Comparison of ENCODE assay signal across 8 mouse cellular contexts in the genomic region with DNA sequence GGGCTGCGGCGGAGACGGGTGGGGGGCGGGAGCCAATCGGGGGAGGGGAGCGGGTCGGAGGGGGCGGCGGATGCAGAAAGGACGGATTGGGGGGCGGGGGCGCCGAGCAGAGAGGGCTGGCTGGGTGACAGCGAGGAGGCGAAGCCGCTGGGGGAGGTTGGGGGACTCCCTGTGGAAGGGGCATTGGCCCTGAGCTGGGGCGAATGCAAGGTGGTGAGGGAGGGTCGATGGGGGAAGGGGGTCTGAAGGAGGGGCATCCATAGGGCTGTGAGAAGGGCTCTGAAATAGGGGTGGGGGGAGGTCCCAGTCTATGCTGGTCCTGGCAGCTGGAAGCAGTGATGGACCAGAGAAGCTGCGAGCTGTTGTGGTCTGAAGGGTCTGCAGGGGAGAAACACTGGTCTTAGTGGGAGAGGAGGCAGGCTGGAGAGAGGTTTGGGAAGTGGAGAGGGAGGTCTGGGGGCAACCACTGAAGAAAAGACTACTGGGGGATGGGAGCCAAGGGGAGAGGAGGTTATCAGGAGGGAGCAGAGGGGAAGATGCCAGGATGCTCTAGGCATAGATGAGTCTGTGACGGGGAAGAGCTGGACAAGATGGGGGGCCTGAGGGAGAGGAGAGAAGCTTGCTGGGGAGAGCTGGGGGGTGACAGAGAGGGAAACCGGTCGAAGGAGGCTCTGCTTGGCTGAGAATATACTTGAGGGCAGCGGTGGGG. TPM values are rescaled to one million over a fixed set of nuclear protein-coding genes. Genes with fewer than 3 reads are reported as not detected.
DNase-seq lines count a peak whose midpoint lies in the region; ATAC-seq and TF ChIP-seq lines count a peak whose summit lies in the region.

No protein-coding gene starts in this region.

- H3K9ac ChIP-seq in kidney, postnatal 0 days (ENCODE audit: low read depth, low read length) = no peak overlapping the region
- peak overlapping the region; percentile 67; the same call in 1 of the 2 replicates for H3K9ac ChIP-seq in embryonic facial prominence, embryonic 13.5 days
- peak overlapping the region; percentile 82 for H3K9ac ChIP-seq in forebrain, postnatal 0 days
- H3K9ac ChIP-seq in midbrain, embryonic 12.5 days (replicated peaks) = peak overlapping the region; percentile 90

- no peaks in the 10 kb centered on the region for H3K9me3 ChIP-seq in kidney, postnatal 0 days (replicated peaks; ENCODE audit: low read length)
- no peaks in the 10 kb centered on the region for H3K9me3 ChIP-seq in embryonic facial prominence, embryonic 13.5 days
- H3K9me3 ChIP-seq in forebrain, postnatal 0 days (ENCODE audit: low read length) = no peaks in the 10 kb centered on the region
- H3K9me3 ChIP-seq in midbrain, embryonic 12.5 days = no peaks in the 10 kb centered on the region

- no peak for DNase-seq in kidney, postnatal 0 days (ENCODE audit: low spot score)
- no peak for DNase-seq in kidney, adult 11 months
- DNase-seq in forebrain, postnatal 0 days = no peak
- DNase-seq in MN1 (ENCODE audit: low spot score) = no peak
- DNase-seq in left cerebral cortex, adult 11 months (ENCODE audit: low spot score) = no peak
- no peak for DNase-seq in frontal cortex, adult 2 months (ENCODE audit: extremely low spot score in 1 of 2, low spot score in 1 of 2)

- H3K27ac ChIP-seq in kidney, postnatal 0 days = no peak overlapping the region
- no peak overlapping the region for H3K27ac ChIP-seq in embryonic facial prominence, embryonic 13.5 days
- peak overlapping the region; percentile 97 for H3K27ac ChIP-seq in forebrain, postnatal 0 days (ENCODE audit: low read depth, low read length)
- H3K27ac ChIP-seq in midbrain, embryonic 12.5 days (replicated peaks) = peak overlapping the region; percentile 87

- no peak for TF ChIP-seq CTCF in kidney, postnatal 0 days (IDR thresholded peaks at IDR 0.05; ENCODE audit: low read depth)
- no peak for TF ChIP-seq CTCF in forebrain, postnatal 0 days (IDR thresholded peaks at IDR 0.05; ENCODE audit: low read depth)

- ATAC-seq in kidney, postnatal 0 days (replicated peaks; ENCODE audit: low FRiP score, low read depth) = no peak
- no peak for ATAC-seq in embryonic facial prominence, embryonic 13.5 days (ENCODE audit: insufficient number of reproducible peaks, insufficient read depth, low FRiP score, low TSS enrichment, low read depth)
- ATAC-seq in forebrain, postnatal 0 days = peak; percentile 16
- ATAC-seq in midbrain, embryonic 12.5 days (ENCODE audit: low FRiP score, low read depth) = no peak; the same call in 1 of the 2 replicates

- peaks cover 3% of the 10 kb centered on the region; the same call in 1 of the 2 replicates for H3K4me1 ChIP-seq in kidney, postnatal 0 days (replicated peaks; ENCODE audit: insufficient read depth, low read length)
- H3K4me1 ChIP-seq in embryonic facial prominence, embryonic 13.5 days = peaks cover 25% of the 10 kb centered on the region
- peaks cover 58% of the 10 kb centered on the region for H3K4me1 ChIP-seq in forebrain, postnatal 0 days (ENCODE audit: insufficient read depth)
- H3K4me1 ChIP-seq in midbrain, embryonic 12.5 days = peaks cover 84% of the 10 kb centered on the region

- peak overlapping the region; percentile 41; the same call in 1 of the 2 replicates for H3K4me3 ChIP-seq in kidney, postnatal 0 days (replicated peaks; ENCODE audit: low read depth, low read length)
- peak overlapping the region; percentile 55 for H3K4me3 ChIP-seq in embryonic facial prominence, embryonic 13.5 days
- H3K4me3 ChIP-seq in forebrain, postnatal 0 days (ENCODE audit: low read depth, low read length) = peak overlapping the region; percentile 72
- peak overlapping the region; percentile 70 for H3K4me3 ChIP-seq in midbrain, embryonic 12.5 days

- H3K36me3 ChIP-seq in kidney, postnatal 0 days (ENCODE audit: insufficient read depth, low read length) = no peaks in the 10 kb centered on the region
- no peaks in the 10 kb centered on the region for H3K36me3 ChIP-seq in embryonic facial prominence, embryonic 13.5 days
- no peaks in the 10 kb centered on the region; the same call in 1 of the 2 replicates for H3K36me3 ChIP-seq in forebrain, postnatal 0 days (ENCODE audit: insufficient read depth)
- H3K36me3 ChIP-seq in midbrain, embryonic 12.5 days = no peaks in the 10 kb centered on the region

- peak overlapping the region; percentile 82 for H3K4me2 ChIP-seq in kidney, postnatal 0 days (ENCODE audit: low read length)
- peak overlapping the region; percentile 89 for H3K4me2 ChIP-seq in embryonic facial prominence, embryonic 13.5 days
- H3K4me2 ChIP-seq in forebrain, postnatal 0 days (ENCODE audit: low read depth) = peak overlapping the region; percentile 76
- H3K4me2 ChIP-seq in midbrain, embryonic 12.5 days (replicated peaks) = peak overlapping the region; percentile 87

- WGBS in kidney, postnatal 0 days = 8% methylated on average over 15 of the region's 23 CpGs
- WGBS in embryonic facial prominence, embryonic 13.5 days = 9% methylated on average over 20 of the region's 23 CpGs
- WGBS in forebrain, postnatal 0 days = 2% methylated on average over 13 of the region's 23 CpGs
- WGBS in midbrain, embryonic 12.5 days = 4% methylated on average over 17 of the region's 23 CpGs

- peaks cover 25% of the 10 kb centered on the region for H3K27me3 ChIP-seq in kidney, postnatal 0 days (ENCODE audit: insufficient read depth, low read length)
- peaks cover 87% of the 10 kb centered on the region for H3K27me3 ChIP-seq in embryonic facial prominence, embryonic 13.5 days
- no peaks in the 10 kb centered on the region for H3K27me3 ChIP-seq in forebrain, postnatal 0 days (ENCODE audit: insufficient read depth, low read length)
- peaks cover 53% of the 10 kb centered on the region for H3K27me3 ChIP-seq in midbrain, embryonic 12.5 days

RNA-seq across cellular contexts. Expression of a gene that starts 0.6 kb away (rescaled TPM):
- 5.9 and 6.7 TPM in 2 replicates for polyA plus RNA-seq in kidney, postnatal 0 days (2015; fragmentation: Nextera tagmentation; extraction: Ambion mirVana)
- polyA plus RNA-seq in embryonic facial prominence, embryonic 13.5 days (2015; fragmentation: Nextera tagmentation; extraction: Ambion mirVana) = 2.0 and 2.1 TPM in 2 replicates
- total RNA-seq in forebrain, postnatal 0 days (2014; rRNA removed) = 213 and 256 TPM in 2 replicates
- 45.1 and 49.4 TPM in 2 replicates for polyA plus RNA-seq in forebrain, postnatal 0 days (2015; fragmentation: Nextera tagmentation; extraction: Ambion mirVana)
- 16.0 and 22.5 TPM in 2 replicates for polyA plus RNA-seq in midbrain, embryonic 12.5 days (2016; fragmentation: Nextera tagmentation; extraction: Ambion mirVana)
- polyA plus RNA-seq in frontal cortex, adult 2 months (2012; rRNA removed) = 393 and 395 TPM in 2 replicates

RNA-seq across cellular contexts. Expression of a gene that starts 20.0 kb away (rescaled TPM):
- 97.5 and 116 TPM in 2 replicates for polyA plus RNA-seq in kidney, postnatal 0 days (2015; fragmentation: Nextera tagmentation; extraction: Ambion mirVana)
- 32.0 and 36.1 TPM in 2 replicates for polyA plus RNA-seq in embryonic facial prominence, embryonic 13.5 days (2015; fragmentation: Nextera tagmentation; extraction: Ambion mirVana)
- total RNA-seq in forebrain, postnatal 0 days (2014; rRNA removed) = 125 and 170 TPM in 2 replicates
- polyA plus RNA-seq in forebrain, postnatal 0 days (2015; fragmentation: Nextera tagmentation; extraction: Ambion mirVana) = 130 and 150 TPM in 2 replicates
- polyA plus RNA-seq in midbrain, embryonic 12.5 days (2016; fragmentation: Nextera tagmentation; extraction: Ambion mirVana) = 21.5 and 21.6 TPM in 2 replicates
- 70.0 and 74.0 TPM in 2 replicates for polyA plus RNA-seq in frontal cortex, adult 2 months (2012; rRNA removed)

RNA-seq across cellular contexts. Expression of a gene that starts 34.9 kb away (rescaled TPM):
- polyA plus RNA-seq in kidney, postnatal 0 days (2015; fragmentation: Nextera tagmentation; extraction: Ambion mirVana) = 24.5 and 25.8 TPM in 2 replicates
- 3.7 and 5.4 TPM in 2 replicates for polyA plus RNA-seq in embryonic facial prominence, embryonic 13.5 days (2015; fragmentation: Nextera tagmentation; extraction: Ambion mirVana)
- total RNA-seq in forebrain, postnatal 0 days (2014; rRNA removed) = 6.2 and 8.8 TPM in 2 replicates
- 4.7 and 7.6 TPM in 2 replicates for polyA plus RNA-seq in forebrain, postnatal 0 days (2015; fragmentation: Nextera tagmentation; extraction: Ambion mirVana)
- polyA plus RNA-seq in midbrain, embryonic 12.5 days (2016; fragmentation: Nextera tagmentation; extraction: Ambion mirVana) = 2.3 and 2.7 TPM in 2 replicates
- 39.0 and 54.8 TPM in 2 replicates for polyA plus RNA-seq in frontal cortex, adult 2 months (2012; rRNA removed)

RNA-seq across cellular contexts. Expression of a gene that starts 55.6 kb away (rescaled TPM):
- polyA plus RNA-seq in kidney, postnatal 0 days (2015; fragmentation: Nextera tagmentation; extraction: Ambion mirVana) = 91.1 and 97.2 TPM in 2 replicates
- polyA plus RNA-seq in embryonic facial prominence, embryonic 13.5 days (2015; fragmentation: Nextera tagmentation; extraction: Ambion mirVana) = 137 and 151 TPM in 2 replicates
- 70.0 and 113 TPM in 2 replicates for total RNA-seq in forebrain, postnatal 0 days (2014; rRNA removed)
- 89.7 and 102 TPM in 2 replicates for polyA plus RNA-seq in forebrain, postnatal 0 days (2015; fragmentation: Nextera tagmentation; extraction: Ambion mirVana)
- 193 and 205 TPM in 2 replicates for polyA plus RNA-seq in midbrain, embryonic 12.5 days (2016; fragmentation: Nextera tagmentation; extraction: Ambion mirVana)
- 179 and 186 TPM in 2 replicates for polyA plus RNA-seq in frontal cortex, adult 2 months (2012; rRNA removed)

Comparison
In these comparisons a context has a peak if more than half of its experiments do, and no peak if none do; other contexts are left out.
1. H3K27ac ChIP-seq: peak in forebrain, postnatal 0 days (single experiment) and midbrain, embryonic 12.5 days (single experiment); none in kidney, postnatal 0 days (single experiment) and embryonic facial prominence, embryonic 13.5 days (single experiment).
2. Peak in every context shown above with its lines, with median percentiles within 50 percentile points of each other: H3K4me2 ChIP-seq and H3K4me3 ChIP-seq.